Mouse (Mus musculus) kidney, embryonic 16.5 days (tissue): ENCODE data around the gene Hnrnph2. TPM values are rescaled to one million over a fixed set of nuclear protein-coding genes. Genes with fewer than 3 reads are reported as not detected.

Experiments
- ATAC-seq: fragments of 200-750 bp; cut with Nextera tagmentation; 2 replicates; pipeline ENCODE4 v1.8.0; 2017; ENCODE audit warnings: moderate TSS enrichment; ENCODE audit not compliant: low FRiP score, low TSS enrichment
- H3K27ac ChIP-seq: fragments of 300-500 bp; sonication (generic); 2 replicates; pipeline ENCODE4 v1.5.1; 2014; ENCODE audit warnings: low read length
- H3K27me3 ChIP-seq: fragments of 300-500 bp; sonication (generic); 2 replicates; pipeline ENCODE4 v1.6.1; 2014; ENCODE audit warnings: low read length, control low read depth, mixed read lengths; ENCODE audit not compliant: insufficient read depth
- H3K36me3 ChIP-seq: fragments of 300-500 bp; sonication (generic); 2 replicates; pipeline ENCODE4 v1.6.1; 2014; ENCODE audit warnings: low read length, control low read depth, mixed read lengths; ENCODE audit not compliant: insufficient read depth
- H3K4me1 ChIP-seq: fragments of 300-500 bp; sonication (generic); 2 replicates; pipeline ENCODE4 v1.6.1; 2014; ENCODE audit warnings: low read length, control low read depth, mixed read lengths; ENCODE audit not compliant: insufficient read depth
- H3K4me2 ChIP-seq: fragments of 300-500 bp; sonication (generic); replicated peaks from 2 replicates; pipeline ENCODE4 v1.6.1; 2014; ENCODE audit warnings: low read depth, low read length
- H3K4me3 ChIP-seq: fragments of 300-500 bp; sonication (generic); 2 replicates; pipeline ENCODE4 v1.5.1; 2014; ENCODE audit warnings: mild to moderate bottlenecking, low read length
- H3K9ac ChIP-seq: fragments of 300-500 bp; sonication (generic); replicated peaks from 2 replicates; pipeline ENCODE4 v1.6.1; 2014; ENCODE audit warnings: low read length
- H3K9me3 ChIP-seq: fragments of 300-500 bp; sonication (generic); 2 replicates; pipeline ENCODE4 v1.6.1; 2016; ENCODE audit warnings: low read length, control low read depth
- WGBS: fragments of 180-500 bp; shearing (Covaris S2); extraction: QIAGEN DNeasy Blood & Tissue Kit; methylation state at CpG from one replicate; pipeline ENCODE4 v1.1.7; 2014; 5-methylcytosine and 5-hydroxymethylcytosine counted together
- polyA plus RNA-seq: library from polyadenylated mRNA; unstranded; fragments of >200 nt; fragmentation: Nextera tagmentation; extraction: Ambion mirVana; gene quantifications from 2 replicates; pipeline ENCODE4 v1.2.1, GENCODE M21; 2015

Gene Hnrnph2
- polyA plus RNA-seq, 1 experiment from 2014 or later = 168 TPM

DNA sequence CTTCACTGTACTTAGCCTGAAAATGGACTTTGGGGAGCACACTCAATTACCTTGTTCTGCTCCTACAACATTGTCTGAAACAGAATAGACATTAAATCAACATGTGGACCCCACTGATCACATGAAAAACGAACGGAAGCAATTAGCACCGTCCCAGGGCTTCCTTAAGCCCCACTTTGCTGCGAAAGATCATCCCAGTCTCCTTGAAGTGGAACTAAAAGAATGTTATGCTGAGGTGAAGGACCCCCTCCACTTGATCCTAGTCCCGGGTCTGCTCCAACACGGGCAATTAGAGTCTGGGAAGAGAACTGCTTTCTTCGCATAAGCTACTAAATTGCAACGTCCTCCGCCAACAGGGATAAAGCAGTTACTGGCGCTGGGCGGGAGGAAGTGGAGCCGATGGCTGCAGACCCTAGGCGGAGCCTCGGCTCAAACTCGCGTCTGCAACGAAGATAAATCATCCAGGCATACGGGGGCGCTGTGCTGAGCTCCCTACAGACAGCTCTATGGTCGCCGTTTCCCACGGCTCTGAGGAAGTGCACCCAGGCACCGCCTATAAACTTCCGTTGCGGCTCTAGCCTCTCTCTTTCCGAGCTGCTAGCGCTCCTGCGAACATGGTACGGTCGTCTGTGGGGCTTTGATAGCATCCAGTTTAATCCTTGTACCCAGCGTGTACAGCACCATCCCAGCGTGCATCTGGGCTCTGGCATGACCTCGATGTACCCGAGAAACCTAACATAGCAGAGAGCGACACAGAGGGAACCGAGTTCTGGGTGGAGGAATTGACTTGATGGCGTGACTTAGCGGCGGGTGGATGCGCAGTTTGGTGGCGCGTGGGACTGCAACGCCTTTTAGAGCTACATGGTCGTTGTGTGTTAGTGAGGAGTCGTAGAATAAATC, 15.6 kb upstream of the Hnrnph2 start, which contains the start of gene Rpl36a:
Gene Rpl36a (plus strand): TSS at position 552 of the 900 bp plus-strand sequence.
- Histone ChIP-seq H3K4me1 (no peaks in the 10 kb centered on the region), H3K9me3 (no peaks in the 10 kb centered on the region), H3K27me3 (no peaks in the 10 kb centered on the region; the same call in 1 of the 2 replicates), H3K4me3 (peak within 1 kb of the TSS; percentile 61), H3K9ac (peak within 1 kb of the TSS; percentile 75), H3K27ac (peak within 1 kb of the TSS; percentile 92), H3K4me2 (peak within 1 kb of the TSS; percentile 66), H3K36me3 (0 out of 2 replicates have a peak, but pooled peaks cover 4% of the 10 kb centered on the region)
- peak; percentile 98 for ATAC-seq
- WGBS = 21% methylated on average over 45 of the region's 45 CpGs

- peak overlapping the region; percentile 66 for H3K4me2 ChIP-seq
- ATAC-seq = no peak
- peak overlapping the region; percentile 75 for H3K9ac ChIP-seq
- H3K4me3 ChIP-seq = peak overlapping the region; percentile 61
- H3K4me1 ChIP-seq = no peaks in the 10 kb centered on the region
- H3K9me3 ChIP-seq = no peaks in the 10 kb centered on the region
- no peaks in the 10 kb centered on the region; the same call in 1 of the 2 replicates for H3K27me3 ChIP-seq
- 36% methylated on average over 8 of the region's 8 CpGs for WGBS
- 0 out of 2 replicates have a peak, but pooled peaks cover 4% of the 10 kb centered on the region for H3K36me3 ChIP-seq
- H3K27ac ChIP-seq = 0 out of 2 replicates have a peak overlapping the region, but pooled peaks have one; percentile 92
Measured at GRCm38 (mm10) chrX:134586447-134586846, 14.5 kb upstream of the Hnrnph2 start.

GRCm38 (mm10) chrX:134588261-134588660, 12.7 kb upstream of the Hnrnph2 start:
- Histone ChIP-seq H3K9me3 (no peaks in the 10 kb centered on the region), H3K27me3 (no peaks in the 10 kb centered on the region; the same call in 1 of the 2 replicates), H3K4me3 (no peak overlapping the region), H3K4me1 (no peaks in the 10 kb centered on the region), H3K4me2 (no peak overlapping the region), H3K36me3 (0 out of 2 replicates have a peak, but pooled peaks cover 4% of the 10 kb centered on the region), H3K9ac (no peak overlapping the region), H3K27ac (no peak overlapping the region)
- 80% methylated on average over 4 of the region's 4 CpGs for WGBS
- ATAC-seq = no peak

- 89% methylated on average over 3 of the region's 3 CpGs for WGBS
- Histone ChIP-seq H3K9me3 (no peaks in the 10 kb centered on the region), H3K9ac (no peak overlapping the region), H3K27ac (no peak overlapping the region), H3K4me3 (no peak overlapping the region), H3K4me2 (no peak overlapping the region), H3K4me1 (no peaks in the 10 kb centered on the region), H3K27me3 (no peaks in the 10 kb centered on the region; the same call in 1 of the 2 replicates), H3K36me3 (0 out of 2 replicates have a peak, but pooled peaks cover 4% of the 10 kb centered on the region)
- ATAC-seq = no peak
Measured at GRCm38 (mm10) chrX:134588997-134589396, 12.0 kb upstream of the Hnrnph2 start.

GRCm38 (mm10) chrX:134589836-134590235, 11.1 kb upstream of the Hnrnph2 start:
- no peak overlapping the region for H3K4me3 ChIP-seq
- no peak for ATAC-seq
- no peaks in the 10 kb centered on the region for H3K9me3 ChIP-seq
- WGBS = 57% methylated on average over 5 of the region's 5 CpGs
- no peaks in the 10 kb centered on the region for H3K4me1 ChIP-seq
- 0 out of 2 replicates have a peak, but pooled peaks cover 4% of the 10 kb centered on the region for H3K36me3 ChIP-seq
- H3K27ac ChIP-seq = no peak overlapping the region
- no peak overlapping the region for H3K4me2 ChIP-seq
- H3K27me3 ChIP-seq = no peaks in the 10 kb centered on the region; the same call in 1 of the 2 replicates
- no peak overlapping the region for H3K9ac ChIP-seq

- peak; percentile 2; the same call in 1 of the 2 replicates for ATAC-seq
- H3K27ac ChIP-seq = peak overlapping the region; percentile 68
- 29% methylated on average over 10 of the region's 10 CpGs for WGBS
Measured at GRCm38 (mm10) chrX:134599922-134600565, 935 bp upstream of the Hnrnph2 start.

DNA sequence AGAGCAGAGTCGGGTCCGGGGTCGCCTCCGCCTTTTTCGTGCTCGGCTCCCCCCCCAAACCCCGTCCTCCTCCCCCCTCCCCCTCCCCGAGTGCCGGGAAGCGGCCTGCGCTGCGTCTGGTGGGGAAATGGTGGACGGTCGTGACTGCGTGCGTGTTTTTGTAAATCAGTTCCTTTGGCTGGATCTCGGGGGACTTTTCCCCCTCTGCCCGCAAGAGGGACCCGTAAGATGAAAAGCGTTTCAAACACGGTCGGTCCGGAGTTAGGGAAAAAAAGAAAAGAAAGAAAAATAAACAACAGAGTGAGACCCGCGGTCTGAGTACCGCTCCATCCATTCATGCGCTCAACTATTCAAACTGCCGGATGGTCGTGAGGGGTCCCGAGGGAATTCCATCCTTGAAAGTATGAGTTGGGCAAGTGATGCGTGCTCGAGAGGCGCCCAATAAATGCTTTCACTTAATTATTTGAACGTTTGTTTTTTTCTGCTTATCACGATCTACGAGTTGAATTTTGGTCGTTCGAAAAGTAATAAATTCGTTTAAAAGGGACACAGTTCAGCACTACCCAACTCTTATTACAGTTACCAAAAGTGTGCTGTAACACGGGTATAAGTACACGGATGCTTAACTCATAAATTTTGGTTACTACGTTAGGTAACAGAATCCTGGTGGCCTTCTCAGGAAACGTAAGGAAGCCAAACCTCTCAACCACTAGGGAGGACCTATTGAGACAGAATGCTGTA, 571 bp downstream of the Hnrnph2 start:
- H3K27ac ChIP-seq = peak overlapping the region; percentile 92
- H3K4me2 ChIP-seq = peak overlapping the region; percentile 57
- H3K9me3 ChIP-seq = no peaks in the 10 kb centered on the region
- no peaks in the 10 kb centered on the region for H3K4me1 ChIP-seq
- WGBS = 17% methylated on average over 40 of the region's 43 CpGs
- H3K36me3 ChIP-seq = no peaks in the 10 kb centered on the region
- peak overlapping the region; percentile 74 for H3K9ac ChIP-seq
- peak; percentile 59 for ATAC-seq
- no peaks in the 10 kb centered on the region; the same call in 1 of the 2 replicates for H3K27me3 ChIP-seq
- H3K4me3 ChIP-seq = peak overlapping the region; percentile 65

More at GRCm38 (mm10) chrX:134599922-134600565, 935 bp upstream of the Hnrnph2 start:
- Histone ChIP-seq H3K27me3 (no peaks in the 10 kb centered on the region; the same call in 1 of the 2 replicates), H3K4me3 (peak overlapping the region; percentile 65), H3K9me3 (no peaks in the 10 kb centered on the region), H3K9ac (peak overlapping the region; percentile 65), H3K36me3 (no peaks in the 10 kb centered on the region), H3K4me2 (peak overlapping the region; percentile 64), H3K4me1 (no peaks in the 10 kb centered on the region)

DNA sequence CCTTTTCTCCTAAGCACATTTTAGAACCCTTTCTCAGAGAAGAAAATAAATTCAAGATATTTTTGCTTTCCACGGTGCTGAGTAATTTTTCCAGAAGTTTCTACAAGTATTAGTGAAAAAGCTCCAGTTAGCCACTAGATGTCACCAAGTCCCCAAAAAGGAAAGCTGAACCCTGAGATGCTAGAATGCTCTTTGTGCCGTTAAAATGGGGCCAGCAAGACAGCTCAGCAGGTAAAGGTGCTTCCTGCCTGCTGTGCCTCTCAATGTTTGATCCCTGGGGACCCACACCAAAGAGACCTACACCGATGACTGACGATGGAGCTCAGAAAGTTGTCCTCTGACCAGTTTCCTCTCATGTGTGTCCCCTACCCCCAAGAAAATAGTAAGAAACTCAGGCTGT, 8.5 kb downstream of the Hnrnph2 start:
- Histone ChIP-seq H3K4me3 (no peak overlapping the region), H3K4me1 (0 out of 2 replicates have a peak, but pooled peaks cover 4% of the 10 kb centered on the region), H3K27ac (no peak overlapping the region), H3K4me2 (no peak overlapping the region), H3K36me3 (peaks cover 3% of the 10 kb centered on the region; the same call in 1 of the 2 replicates), H3K27me3 (no peaks in the 10 kb centered on the region; the same call in 1 of the 2 replicates), H3K9me3 (no peaks in the 10 kb centered on the region), H3K9ac (no peak overlapping the region)
- ATAC-seq = no peak
- WGBS = 36% methylated on average over 4 of the region's 4 CpGs

GRCm38 (mm10) chrX:134610984-134611383, 10.0 kb downstream of the Hnrnph2 start:
- Histone ChIP-seq H3K9me3 (no peaks in the 10 kb centered on the region), H3K4me3 (no peak overlapping the region), H3K4me2 (no peak overlapping the region), H3K27me3 (no peaks in the 10 kb centered on the region; the same call in 1 of the 2 replicates), H3K36me3 (peaks cover 3% of the 10 kb centered on the region; the same call in 1 of the 2 replicates), H3K9ac (no peak overlapping the region), H3K27ac (no peak overlapping the region), H3K4me1 (0 out of 2 replicates have a peak, but pooled peaks cover 4% of the 10 kb centered on the region)
- WGBS = 61% methylated on average over 4 of the region's 4 CpGs
- ATAC-seq = no peak
